Mouse (Mus musculus) B cell, adult 62 days (primary cell): ENCODE results near the gene Prlr. TPM values are rescaled to one million over a fixed set of nuclear protein-coding genes. Genes with fewer than 3 reads are reported as not detected.

Experiments used
- total RNA-seq: library from RNA; stranded (reverse); gene quantifications from 4 replicates; pipeline ENCODE4 v1.2.4, GENCODE M21; 2023

Prlr gene
- total RNA-seq, result 0.09 to 0.77 TPM in 2 of 4 replicates, not detected in the others

GRCm38 (mm10) chr15:10177083-10177482 is at the start of gene Prlr:
TSS of gene Prlr (plus strand) at chr15:10177238.

DNA sequence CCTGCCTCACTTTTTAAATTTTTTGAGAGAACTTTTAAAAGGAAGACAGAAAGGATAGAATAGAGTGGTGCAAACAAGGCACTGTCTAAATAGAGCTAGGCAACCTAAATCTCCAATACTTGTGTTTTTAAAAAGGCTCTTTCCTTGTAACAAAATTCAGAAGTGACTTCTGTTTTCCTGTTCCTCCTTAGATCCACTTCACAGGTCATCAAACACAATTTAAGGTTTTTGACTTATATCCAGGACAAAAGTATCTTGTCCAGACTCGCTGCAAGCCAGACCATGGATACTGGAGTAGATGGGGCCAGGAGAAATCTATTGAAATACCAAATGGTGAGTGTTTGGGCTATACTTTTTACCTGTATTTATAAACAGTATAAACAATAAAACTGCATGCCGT is 148.0 kb downstream of the Prlr start, which contains the start of gene Gm21973:
TSS of gene Gm21973 (plus strand) at position 301 of the 400 bp plus-strand sequence.

GRCm38 (mm10) chr15:10358039-10358948 is 181.3 kb downstream of the Prlr start, which contains the start of gene Agxt2:
TSS of gene Agxt2 (plus strand) at chr15:10358532.

Other genes with a start within 250 kb of the Prlr start
- not detected in 4 replicates for gene Gm21973, start 148.1 kb downstream of the Prlr start, total RNA-seq
- gene Agxt2, start 181.3 kb downstream of the Prlr start, total RNA-seq, result not detected in 4 replicates